ENCODE assay signal across 8 mouse cellular contexts in genomic region chrX:6522935-6523334, GRCm38 (mm10).
DNase-seq lines count a peak whose midpoint lies in the region; ATAC-seq and TF ChIP-seq lines count a peak whose summit lies in the region.

No protein-coding gene starts in this region.

- peak; percentile 15; the same call in 1 of the 2 replicates for TF ChIP-seq CTCF in forebrain, postnatal 0 days (IDR thresholded peaks at IDR 0.05; ENCODE audit: low read depth)
- TF ChIP-seq CTCF in left cerebral cortex, adult 2 months (IDR thresholded peaks at IDR 0.05), result peak; percentile 44

- H3K9ac ChIP-seq in forebrain, postnatal 0 days, result no peak overlapping the region
- H3K9ac ChIP-seq in forebrain, embryonic 11.5 days (ENCODE audit: low read length), result no peak overlapping the region
- H3K9ac ChIP-seq in limb, embryonic 14.5 days (ENCODE audit: low read depth, low read length, severe bottlenecking), result no peak overlapping the region

- TF ChIP-seq POLR2A in limb, embryonic 14.5 days (IDR thresholded peaks at IDR 0.05; ENCODE audit: borderline replicate concordance, extremely low read depth, insufficient read depth, insufficient read length), result no peak

- H3K4me2 ChIP-seq in forebrain, postnatal 0 days (ENCODE audit: low read depth), result no peak overlapping the region
- H3K4me2 ChIP-seq in forebrain, embryonic 11.5 days (ENCODE audit: low read depth, low read length, severe bottlenecking), result no peak overlapping the region
- H3K4me2 ChIP-seq in limb, embryonic 14.5 days (replicated peaks; ENCODE audit: low read depth, low read length, severe bottlenecking), result no peak overlapping the region

- no peaks in the 10 kb centered on the region for H3K9me3 ChIP-seq in forebrain, postnatal 0 days (ENCODE audit: low read length)
- no peaks in the 10 kb centered on the region for H3K9me3 ChIP-seq in forebrain, embryonic 11.5 days (ENCODE audit: control insufficient read depth, low read length)
- no peaks in the 10 kb centered on the region for H3K9me3 ChIP-seq in limb, embryonic 14.5 days (ENCODE audit: control insufficient read depth, low read length)

- WGBS in forebrain, postnatal 0 days, result 76% methylated on average over 2 of the region's 2 CpGs
- 66% methylated on average over 2 of the region's 2 CpGs for WGBS in forebrain, embryonic 11.5 days
- WGBS in limb, embryonic 14.5 days, result 74% methylated on average over 2 of the region's 2 CpGs

- no peaks in the 10 kb centered on the region for H3K27me3 ChIP-seq in forebrain, postnatal 0 days (ENCODE audit: insufficient read depth, low read length)
- no peaks in the 10 kb centered on the region for H3K27me3 ChIP-seq in forebrain, embryonic 11.5 days (ENCODE audit: control insufficient read depth, insufficient read depth, low read length)
- no peaks in the 10 kb centered on the region for H3K27me3 ChIP-seq in limb, embryonic 14.5 days (ENCODE audit: control insufficient read depth, insufficient read depth, low read length)

- no peak overlapping the region for H3K27ac ChIP-seq in forebrain, postnatal 0 days (ENCODE audit: low read depth, low read length)
- no peak overlapping the region for H3K27ac ChIP-seq in forebrain, embryonic 11.5 days (ENCODE audit: low read depth, low read length)
- no peak overlapping the region for H3K27ac ChIP-seq in left cerebral cortex, adult 2 months
- no peak overlapping the region for H3K27ac ChIP-seq in limb, embryonic 14.5 days (replicated peaks; ENCODE audit: low read depth, low read length)

- ATAC-seq in forebrain, postnatal 0 days, result no peak
- ATAC-seq in forebrain, embryonic 11.5 days (replicated peaks; ENCODE audit: low FRiP score), result no peak
- no peak for ATAC-seq in limb, embryonic 14.5 days (ENCODE audit: low FRiP score, low read depth)
- no peak for ATAC-seq in CD4-positive, CD25-positive, alpha-beta regulatory T cell, adult 4 months

- no peaks in the 10 kb centered on the region for H3K4me1 ChIP-seq in forebrain, postnatal 0 days (ENCODE audit: insufficient read depth)
- H3K4me1 ChIP-seq in forebrain, embryonic 11.5 days (replicated peaks; ENCODE audit: control insufficient read depth, insufficient read depth, low read length), result no peaks in the 10 kb centered on the region
- no peaks in the 10 kb centered on the region for H3K4me1 ChIP-seq in limb, embryonic 14.5 days (ENCODE audit: control insufficient read depth, insufficient read depth, low read length)

- intact Hi-C loops in left cerebral cortex, adult 2 months (cut with DNase I), result loop anchor here (5.0 kb wide), 1 partner anchor 266 kb away; no protein-coding TSS in a partner anchor
- intact Hi-C loops in left cerebral cortex, postnatal 4 days (cut with DNase I), result no loop called here

- no peak overlapping the region for H3K4me3 ChIP-seq in forebrain, postnatal 0 days (ENCODE audit: low read depth, low read length)
- no peak overlapping the region for H3K4me3 ChIP-seq in forebrain, embryonic 11.5 days (ENCODE audit: low read depth, low read length)
- no peak overlapping the region for H3K4me3 ChIP-seq in left cerebral cortex, adult 2 months
- H3K4me3 ChIP-seq in limb, embryonic 14.5 days (replicated peaks; ENCODE audit: low read length), result no peak overlapping the region

- DNase-seq in forebrain, postnatal 0 days, result no peak
- no peak for DNase-seq in forebrain, embryonic 11.5 days (ENCODE audit: low spot score)
- DNase-seq in left cerebral cortex, adult 2 months (ENCODE audit: extremely low spot score in 1 of 2, low spot score in 2 of 2), result peak; percentile 7 to 10
- no peak for DNase-seq in left cerebral cortex, postnatal 4 days
- DNase-seq in R1 (ENCODE audit: low read depth, low spot score), result peak; percentile 32
- peak; percentile 10 for DNase-seq in limb, embryonic 14.5 days (ENCODE audit: low spot score)
- DNase-seq in urinary bladder, postnatal 4 days (ENCODE audit: low spot score in 2 of 2), result no peak

- H3K36me3 ChIP-seq in forebrain, postnatal 0 days (ENCODE audit: insufficient read depth), result no peaks in the 10 kb centered on the region
- H3K36me3 ChIP-seq in forebrain, embryonic 11.5 days (ENCODE audit: control insufficient read depth, insufficient read depth, low read length), result no peaks in the 10 kb centered on the region
- no peaks in the 10 kb centered on the region for H3K36me3 ChIP-seq in limb, embryonic 14.5 days (ENCODE audit: control insufficient read depth, insufficient read depth, low read length)

Comparison
In these comparisons a context has a peak if more than half of its experiments do, and no peak if none do; other contexts are left out.
1. DNase-seq: peak in left cerebral cortex, adult 2 months (2 of 2), R1 (single experiment) and limb, embryonic 14.5 days (single experiment); none in forebrain, postnatal 0 days (single experiment), forebrain, embryonic 11.5 days (single experiment), left cerebral cortex, postnatal 4 days (single experiment) and urinary bladder, postnatal 4 days (0 of 2).